Mouse (Mus musculus) intestine, embryonic 14.5 days (tissue): ENCODE data around the gene Mbd3. TPM values are rescaled to one million over a fixed set of nuclear protein-coding genes. Genes with fewer than 3 reads are reported as not detected.

Source experiments
- microRNA-seq: library from miRNA; unstranded; fragments of <30 nt; microRNA quantifications from one replicate; pipeline ENCODE4, GENCODE M21; 2016
- polyA plus RNA-seq: library from polyadenylated mRNA; unstranded; fragments of >200 nt; fragmentation: Nextera tagmentation; extraction: Ambion mirVana; gene quantifications from 2 replicates; pipeline ENCODE4 v1.2.1, GENCODE M21; 2014

Gene Mbd3
- polyA plus RNA-seq, 1 experiment from 2014 or later = 203 TPM

Small RNA genes lying within 50 kb of the gene (microRNA-seq; reads per million reads assigned to microRNA genes)
- not detected for gene Gm22721

Other genes with a start within 250 kb of the Mbd3 start
- gene Cirbp, start 233.6 kb downstream of the Mbd3 start, polyA plus RNA-seq = 76.4 and 81.6 TPM in 2 replicates
- gene 1600002K03Rik, start 226.6 kb downstream of the Mbd3 start, polyA plus RNA-seq = 15.8 and 16.7 TPM in 2 replicates
- gene Efna2, start 220.1 kb downstream of the Mbd3 start, polyA plus RNA-seq = 10.2 and 12.2 TPM in 2 replicates
- gene Mum1, start 173.1 kb downstream of the Mbd3 start, polyA plus RNA-seq = 61.3 and 66.5 TPM in 2 replicates
- gene Ndufs7, start 150.4 kb downstream of the Mbd3 start, polyA plus RNA-seq = 453 and 498 TPM in 2 replicates
- gene Gamt, start 138.5 kb downstream of the Mbd3 start, polyA plus RNA-seq = 34.1 and 61.2 TPM in 2 replicates
- 42.3 and 45.7 TPM in 2 replicates for gene Dazap1, start 138.1 kb downstream of the Mbd3 start, polyA plus RNA-seq
- 1,236 and 1,315 TPM in 2 replicates for gene Rps15, start 107.1 kb downstream of the Mbd3 start, polyA plus RNA-seq
- gene Apc2, start 103.6 kb downstream of the Mbd3 start, polyA plus RNA-seq = 7.8 and 9.1 TPM in 2 replicates
- 43.4 and 45.2 TPM in 2 replicates for gene 2310011J03Rik, start 79.0 kb downstream of the Mbd3 start, polyA plus RNA-seq
- gene Pcsk4, start 70.1 kb downstream of the Mbd3 start, polyA plus RNA-seq = 6.8 and 7.3 TPM in 2 replicates
- 42.4 and 58.1 TPM in 2 replicates for gene Reep6, start 69.6 kb downstream of the Mbd3 start, polyA plus RNA-seq
- gene Adamtsl5, start 51.1 kb downstream of the Mbd3 start, polyA plus RNA-seq = 8.1 and 8.7 TPM in 2 replicates
- gene Plk5, start 43.1 kb downstream of the Mbd3 start, polyA plus RNA-seq = 0.22 and 0.32 TPM in 2 replicates
- 5.3 and 6.7 TPM in 2 replicates for gene Mex3d, start 11.9 kb downstream of the Mbd3 start, polyA plus RNA-seq
- gene Uqcr11, start 7.3 kb upstream of the Mbd3 start, polyA plus RNA-seq = 941 and 1,108 TPM in 2 replicates
- gene Tcf3, start 34.1 kb upstream of the Mbd3 start, polyA plus RNA-seq = 106 and 114 TPM in 2 replicates
- 0.04 and 0.09 TPM in 2 replicates for gene Onecut3, start 95.3 kb upstream of the Mbd3 start, polyA plus RNA-seq
- gene Atp8b3, start 139.6 kb upstream of the Mbd3 start, polyA plus RNA-seq = 0.18 and 0.32 TPM in 2 replicates
- 28.9 and 31.5 TPM in 2 replicates for gene Rexo1, start 162.0 kb upstream of the Mbd3 start, polyA plus RNA-seq
- gene Klf16, start 177.8 kb upstream of the Mbd3 start, polyA plus RNA-seq = 9.7 and 12.1 TPM in 2 replicates
- gene Abhd17a, start 190.8 kb upstream of the Mbd3 start, polyA plus RNA-seq = 99.4 and 114 TPM in 2 replicates
- 108 and 111 TPM in 2 replicates for gene Scamp4, start 203.3 kb upstream of the Mbd3 start, polyA plus RNA-seq
- 9.2 and 10.1 TPM in 2 replicates for gene Adat3, start 203.3 kb upstream of the Mbd3 start, polyA plus RNA-seq
- 3.0 and 3.1 TPM in 2 replicates for gene Gm49322, start 206.5 kb upstream of the Mbd3 start, polyA plus RNA-seq
- 66.5 and 116 TPM in 2 replicates for gene Csnk1g2, start 223.3 kb upstream of the Mbd3 start, polyA plus RNA-seq